Mouse (Mus musculus): ENCODE measurements around the gene Olfr102. TPM values are rescaled to one million over a fixed set of nuclear protein-coding genes. Genes with fewer than 3 reads are reported as not detected.

Olfr102 gene
- total and polyA plus RNA-seq, 3 experiments: not detected

GRCm38 (mm10) chr17:37308483-37308882, 8.4 kb downstream of the Olfr102 start:
- no peaks in the 10 kb centered on the region for H3K4me1 ChIP-seq (ENCODE audit: control insufficient read depth in 1 of 2, insufficient read depth in 2 of 2)
- dilution Hi-C loops (cut with MboI; ENCODE audit: extremely low pct_ligation_motif_present, extremely low pct_unique_long_range_greater_than_20kb, low sequenced_read_pairs) (no loop called here), in situ Hi-C loops (cut with MboI; ENCODE audit: low pct_ligation_motif_present, low pct_unique_long_range_greater_than_20kb, low sequenced_read_pairs) (no loop called here)
- no peaks in the 10 kb centered on the region for H3K9me3 ChIP-seq (replicated peaks; ENCODE audit: low read length)
- peak; percentile 20 for DNase-seq (ENCODE audit: extremely low read depth)
- peaks cover 2% of the 10 kb centered on the region for H3K27me3 ChIP-seq (replicated peaks)
- H3K9ac ChIP-seq (ENCODE audit: insufficient read depth, low read depth): no peak overlapping the region
- H3K36me3 ChIP-seq (replicated peaks in 1 of 2; ENCODE audit: control insufficient read depth in 1 of 2, insufficient read depth in 1 of 2, low read length in 1 of 2): no peaks in the 10 kb centered on the region
- TF ChIP-seq GABPA (IDR thresholded peaks at IDR 0.05; ENCODE audit: insufficient replicate concordance, low read depth, low read length) (no peak), RAD21 (IDR thresholded peaks at IDR 0.05; ENCODE audit: low read depth, low read length) (peak; percentile 56), CHD1 (IDR thresholded peaks at IDR 0.05; ENCODE audit: low read depth, low read length) (no peak), CTCF (conservative IDR thresholded peaks at IDR 0.05 in 1 of 2, IDR thresholded peaks at IDR 0.05 in 1 of 2; ENCODE audit: low read depth in 2 of 2, low read length in 2 of 2) (peak in 1 of 2 experiments; percentile 54; a peak in 3 of 4 replicates)
- H3K4me2 ChIP-seq (ENCODE audit: insufficient read depth, low read depth, poor library complexity, severe bottlenecking): no peak overlapping the region
- no peak overlapping the region for H3K4me3 ChIP-seq (replicated peaks in 1 of 3; ENCODE audit: low read depth in 2 of 3, low read length in 2 of 3, poor library complexity in 1 of 3)
- H3K27ac ChIP-seq (ENCODE audit: insufficient read depth, low read depth): no peak overlapping the region
- no peaks in the 10 kb centered on the region for H3K79me2 ChIP-seq (replicated peaks; ENCODE audit: control insufficient read depth, extremely low read depth, insufficient read depth, poor library complexity, severe bottlenecking)

- no peak for DNase-seq (ENCODE audit: extremely low read depth)
- no peaks in the 10 kb centered on the region for H3K4me1 ChIP-seq (ENCODE audit: control insufficient read depth in 1 of 2, insufficient read depth in 2 of 2)
- H3K27me3 ChIP-seq (replicated peaks): peaks cover 2% of the 10 kb centered on the region
- H3K4me2 ChIP-seq (ENCODE audit: insufficient read depth, low read depth, poor library complexity, severe bottlenecking): no peak within 1 kb of the TSS
- H3K9ac ChIP-seq (ENCODE audit: insufficient read depth, low read depth): no peak within 1 kb of the TSS
- no peak within 1 kb of the TSS for H3K27ac ChIP-seq (ENCODE audit: insufficient read depth, low read depth)
- H3K4me3 ChIP-seq (replicated peaks in 1 of 3; ENCODE audit: low read depth in 2 of 3, low read length in 2 of 3, poor library complexity in 1 of 3): no peak within 1 kb of the TSS
- no peaks in the 10 kb centered on the region for H3K9me3 ChIP-seq (replicated peaks; ENCODE audit: low read length)
- TF ChIP-seq MAFK (IDR thresholded peaks at IDR 0.05; ENCODE audit: insufficient replicate concordance, low read length) (no peak), TBP (conservative IDR thresholded peaks at IDR 0.05; ENCODE audit: low read depth, low read length) (no peak), MYC (IDR thresholded peaks at IDR 0.05; ENCODE audit: low read depth, low read length) (no peak), UBTF (IDR thresholded peaks at IDR 0.05; ENCODE audit: low read depth, low read length) (no peak), KAT2A (IDR thresholded peaks at IDR 0.05; ENCODE audit: insufficient replicate concordance, low read length) (no peak), ZNF384 (IDR thresholded peaks at IDR 0.05; ENCODE audit: low read depth, low read length) (no peak), JUND (conservative IDR thresholded peaks at IDR 0.05; ENCODE audit: low read depth, low read length) (no peak), MAZ (IDR thresholded peaks at IDR 0.05; ENCODE audit: low read depth, low read length) (no peak), ZC3H11A (IDR thresholded peaks at IDR 0.05; ENCODE audit: low read depth, low read length) (no peak), SMC3 (IDR thresholded peaks at IDR 0.05; ENCODE audit: low read depth, low read length) (no peak), POLR2A (IDR thresholded peaks at IDR 0.05; ENCODE audit: low read depth, low read length) (no peak), CHD2 (IDR thresholded peaks at IDR 0.05; ENCODE audit: low read length) (no peak), GABPA (IDR thresholded peaks at IDR 0.05; ENCODE audit: insufficient replicate concordance, low read depth, low read length) (no peak), HCFC1 (IDR thresholded peaks at IDR 0.05; ENCODE audit: low read depth, low read length) (no peak), RAD21 (IDR thresholded peaks at IDR 0.05; ENCODE audit: low read depth, low read length) (no peak), TCF12 (IDR thresholded peaks at IDR 0.05; ENCODE audit: low read depth, low read length) (no peak), MAX (IDR thresholded peaks at IDR 0.05; ENCODE audit: low read length) (no peak), CHD1 (IDR thresholded peaks at IDR 0.05; ENCODE audit: low read depth, low read length) (no peak), POLR2AphosphoS2 (IDR thresholded peaks at IDR 0.05; ENCODE audit: low read depth, low read length) (no peak)
- in situ Hi-C loops (cut with MboI; ENCODE audit: low pct_ligation_motif_present, low pct_unique_long_range_greater_than_20kb, low sequenced_read_pairs) (no loop called here), dilution Hi-C loops (cut with MboI; ENCODE audit: extremely low pct_ligation_motif_present, extremely low pct_unique_long_range_greater_than_20kb, low sequenced_read_pairs) (no loop called here)
- no peaks in the 10 kb centered on the region for H3K79me2 ChIP-seq (replicated peaks; ENCODE audit: control insufficient read depth, extremely low read depth, insufficient read depth, poor library complexity, severe bottlenecking)
- no peaks in the 10 kb centered on the region for H3K36me3 ChIP-seq (replicated peaks in 1 of 2; ENCODE audit: control insufficient read depth in 1 of 2, insufficient read depth in 1 of 2, low read length in 1 of 2)
Measured at GRCm38 (mm10) chr17:37304213-37304612, 12.6 kb downstream of the Olfr102 start, which contains the start of gene Olfr101. Gene Olfr101, minus strand, starts transcription at chr17:37304313.
